Mouse (Mus musculus) neutrophil, adult 5-6 weeks (primary cell): ENCODE data around the gene Slc15a4. TPM values are rescaled to one million over a fixed set of nuclear protein-coding genes. Genes with fewer than 3 reads are reported as not detected.

Source experiments
- ATAC-seq: fragments of 151-379, 151-347 bp; 2 replicates; pipeline ENCODE4 v1.8.0; 2017; ENCODE audit warnings: mild to moderate bottlenecking, moderate TSS enrichment; ENCODE audit not compliant: insufficient number of reproducible peaks, poor library complexity, low FRiP score, severe bottlenecking; ENCODE audit errors: extremely low read depth
- total RNA-seq: library from RNA; stranded (forward); fragments of 200-1000 nt; gene quantifications from 2 replicates; pipeline ENCODE4 v1.2.3, GENCODE M21; 2017

Gene Slc15a4
- total RNA-seq, result 248 and 273 TPM in 2 replicates

DNA sequence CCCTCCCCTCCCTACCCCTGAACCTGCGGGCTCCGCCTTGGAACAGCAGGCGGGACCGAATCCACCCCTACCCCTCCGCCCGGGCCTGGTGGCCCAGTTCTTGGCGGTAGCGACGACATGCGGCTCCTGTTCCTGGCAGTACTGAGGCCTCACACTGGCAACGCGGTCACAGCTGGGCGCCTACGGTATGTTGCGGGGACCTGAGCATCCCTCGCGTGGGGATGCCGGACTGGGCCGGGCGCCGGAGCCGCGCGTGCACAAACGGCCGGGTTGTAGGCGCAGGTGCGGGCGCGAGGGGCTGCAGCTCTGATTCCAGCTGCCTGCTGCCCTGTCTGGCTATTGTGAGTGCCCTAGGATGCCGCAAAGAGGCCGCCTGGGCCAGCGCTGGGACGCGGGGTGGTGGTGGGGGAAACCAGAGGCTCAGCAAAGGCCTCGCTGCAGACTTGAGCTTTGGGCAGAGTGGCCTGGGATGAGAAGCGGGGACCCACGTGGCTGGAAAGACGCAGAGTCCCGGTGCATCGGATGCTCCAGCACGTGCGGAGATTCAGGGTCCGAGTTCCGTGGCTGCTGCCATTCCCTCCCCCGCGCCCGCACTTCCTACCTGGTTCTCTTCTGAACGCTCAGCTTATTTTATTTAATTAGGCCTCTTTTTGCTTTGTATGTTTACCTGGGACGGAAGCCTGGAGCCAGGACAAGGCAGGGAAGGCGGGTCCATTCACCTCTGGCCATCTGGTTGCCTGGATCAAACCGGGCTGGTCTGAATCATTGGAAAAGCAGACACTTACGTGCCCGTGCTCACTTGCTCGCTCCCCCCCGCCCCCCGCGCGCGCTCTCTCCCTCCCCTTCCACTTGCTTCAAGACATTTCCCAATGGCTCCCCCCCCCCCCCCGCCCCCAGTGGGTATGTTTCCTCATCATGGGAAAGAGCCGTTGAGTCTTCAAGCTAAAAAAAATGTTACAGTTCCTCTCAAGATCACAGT, at the start of gene Slc15a4, which contains the start of gene Glt1d1:
Gene Slc15a4 (minus strand): TSS at position 731 of the 979 bp plus-strand sequence.
Gene Glt1d1 (plus strand): TSS at position 96 of the 979 bp plus-strand sequence.
- ATAC-seq, result peak; percentile 49; the same call in 1 of the 2 replicates

GRCm38 (mm10) chr5:127678501-127678900, 45.8 kb upstream of the Slc15a4 start:
- ATAC-seq, result no peak

DNA sequence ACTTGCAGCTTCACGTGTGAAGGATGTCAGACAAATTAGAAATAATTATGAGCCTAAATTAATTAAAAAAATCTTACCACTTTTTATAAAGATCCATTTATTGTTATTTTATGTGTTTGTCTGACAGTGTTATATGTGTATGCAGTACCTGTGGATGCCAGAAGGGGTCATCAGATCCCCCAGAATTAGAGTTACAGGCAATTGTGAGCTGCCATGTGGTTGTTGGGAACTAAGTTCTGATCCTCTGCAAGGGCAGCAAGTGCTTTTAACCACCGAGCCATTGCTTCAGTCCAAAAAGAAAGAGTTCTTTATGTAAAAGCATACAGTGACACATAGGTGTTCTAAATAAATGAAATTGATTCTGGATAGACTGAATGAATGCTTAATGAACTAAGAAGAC, 44.9 kb upstream of the Slc15a4 start:
- ATAC-seq, result no peak

- ATAC-seq, result no peak
Measured at GRCm38 (mm10) chr5:127673913-127674312, 41.2 kb upstream of the Slc15a4 start.

- ATAC-seq, result no peak
Measured at GRCm38 (mm10) chr5:127660979-127661378, 28.3 kb upstream of the Slc15a4 start.

DNA sequence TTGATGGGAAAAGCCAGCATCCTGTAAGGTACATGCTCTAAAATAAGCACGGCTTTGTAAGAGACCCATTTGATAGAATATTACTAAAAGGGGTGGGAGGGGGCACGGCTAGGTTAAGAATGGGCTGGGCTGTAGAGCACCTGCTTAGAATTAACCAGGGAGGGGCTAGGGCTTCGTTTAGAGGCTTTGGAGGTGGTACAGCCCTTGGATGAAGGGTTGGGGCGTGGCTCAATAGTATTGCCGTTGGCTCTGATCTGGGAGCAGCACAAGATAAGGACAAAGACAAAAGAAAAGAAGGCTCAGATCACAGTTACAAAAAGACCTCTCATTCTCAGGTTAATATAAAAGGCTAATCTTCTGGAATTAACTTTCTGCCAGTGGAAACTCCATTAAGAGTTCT, 27.6 kb upstream of the Slc15a4 start:
- ATAC-seq, result no peak

DNA sequence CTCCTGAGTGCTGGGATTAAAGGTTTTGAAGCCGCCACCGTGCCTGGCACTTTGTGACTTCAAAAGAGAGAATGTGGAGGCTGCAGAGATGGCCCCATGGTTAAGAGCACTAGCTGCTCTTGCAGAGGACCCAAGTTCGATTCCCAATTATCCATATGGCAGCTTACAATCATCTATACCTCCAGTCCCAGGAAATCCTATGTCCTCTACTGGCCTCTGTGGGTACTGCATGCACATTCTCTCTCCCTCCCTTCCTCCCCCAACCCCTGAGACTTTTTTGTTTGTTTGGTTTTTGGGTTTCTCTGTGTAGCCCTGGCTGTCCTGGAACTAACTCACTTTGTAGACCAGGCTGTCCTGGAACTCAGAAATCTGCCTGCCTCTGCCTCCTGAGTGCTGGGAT, 26.6 kb upstream of the Slc15a4 start:
- no peak for ATAC-seq

DNA sequence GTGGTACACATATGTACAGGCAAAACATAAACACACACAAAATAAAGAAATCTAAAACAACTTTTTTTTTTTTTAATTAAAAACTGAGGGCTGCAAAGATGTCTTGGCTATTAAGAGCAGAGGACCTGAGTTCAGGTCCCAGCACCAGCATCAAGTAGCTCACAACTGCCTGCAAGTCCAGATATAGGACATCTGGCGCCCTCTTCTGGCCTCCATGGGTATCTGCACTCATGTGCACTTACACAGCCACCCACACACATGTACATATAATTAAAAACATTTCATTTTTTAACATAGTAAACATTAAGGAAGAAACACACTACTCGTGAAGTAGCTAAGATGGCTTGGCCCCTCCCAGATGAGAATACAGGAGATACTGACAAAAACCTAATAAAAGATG, 25.6 kb upstream of the Slc15a4 start:
- ATAC-seq, result no peak

GRCm38 (mm10) chr5:127649077-127649476, 16.4 kb upstream of the Slc15a4 start:
- peak; percentile 70; the same call in 1 of the 2 replicates for ATAC-seq

DNA sequence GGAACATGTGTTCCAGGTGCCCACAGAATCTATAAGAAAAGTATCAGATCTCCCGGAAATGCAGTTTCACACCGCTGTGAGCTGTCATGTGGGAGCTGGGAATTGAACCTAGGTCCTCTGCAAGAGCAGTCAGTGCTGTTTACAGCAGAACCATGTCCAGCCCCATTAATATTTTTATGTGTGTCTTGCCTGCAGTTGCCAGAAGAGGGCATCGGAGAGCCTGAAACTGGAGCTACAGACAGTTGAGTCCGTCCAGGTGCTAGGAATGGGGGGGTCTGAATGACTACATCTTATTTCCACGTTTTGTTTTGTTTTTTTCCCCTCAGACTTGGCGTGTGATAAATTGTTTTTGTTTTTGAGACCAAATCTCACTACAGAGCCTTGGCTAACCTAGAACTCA, 15.3 kb upstream of the Slc15a4 start:
- ATAC-seq, result no peak

DNA sequence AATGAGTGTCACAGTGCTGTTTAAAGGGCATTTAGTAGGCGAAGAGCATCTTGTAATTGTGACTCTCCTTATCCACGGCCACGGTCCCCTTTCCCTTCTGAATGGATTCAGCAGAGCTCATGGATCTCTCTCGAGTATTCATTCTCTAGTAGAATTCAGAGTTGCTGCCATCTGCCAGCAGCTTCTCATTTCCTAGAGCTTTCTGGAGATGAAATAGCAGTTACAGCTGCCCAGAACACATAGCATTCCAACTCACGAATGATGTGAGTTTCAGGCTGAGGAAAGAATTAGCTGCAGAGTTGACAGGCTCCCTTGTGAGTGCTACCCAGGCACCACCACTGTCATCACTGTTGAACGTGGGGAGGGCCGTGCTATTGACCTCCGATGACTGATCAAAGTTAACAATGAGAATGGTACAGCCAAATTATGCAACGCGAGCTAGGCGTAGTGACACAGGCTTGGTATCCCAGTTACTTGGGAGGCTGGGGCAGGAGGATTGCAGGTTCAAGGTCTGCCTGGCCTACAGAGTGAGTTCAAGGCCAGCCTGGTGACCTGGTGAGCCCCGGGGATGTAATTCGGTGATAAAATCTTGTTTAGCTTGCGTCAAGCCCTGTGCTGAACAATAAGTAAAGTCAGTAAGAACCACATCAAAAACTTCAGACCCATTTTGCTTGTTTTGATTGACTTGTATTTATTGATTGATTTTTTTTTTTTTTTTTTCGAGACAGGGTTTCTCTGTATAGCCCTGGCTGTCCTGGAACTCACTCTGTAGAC, 8.7 kb upstream of the Slc15a4 start:
- no peak for ATAC-seq

DNA sequence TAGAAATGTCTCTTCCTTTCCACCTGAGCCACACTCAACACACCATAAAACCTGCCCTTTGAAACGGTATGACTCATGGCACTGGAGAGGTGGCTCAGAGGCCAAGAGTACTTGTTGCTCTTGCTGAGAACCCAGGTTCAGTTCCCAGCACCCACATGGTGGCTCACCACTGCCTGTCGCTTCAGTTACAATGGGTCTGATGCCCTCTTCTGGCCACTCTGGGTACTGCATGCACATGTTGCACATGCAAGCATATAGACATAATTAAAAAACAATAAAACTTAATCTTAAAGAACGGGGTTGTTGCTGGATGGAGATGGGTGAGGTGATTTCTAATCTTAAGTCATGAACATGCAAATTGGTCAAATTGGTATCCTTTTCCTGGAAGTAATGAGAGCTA, 7.7 kb upstream of the Slc15a4 start:
- ATAC-seq, result no peak

DNA sequence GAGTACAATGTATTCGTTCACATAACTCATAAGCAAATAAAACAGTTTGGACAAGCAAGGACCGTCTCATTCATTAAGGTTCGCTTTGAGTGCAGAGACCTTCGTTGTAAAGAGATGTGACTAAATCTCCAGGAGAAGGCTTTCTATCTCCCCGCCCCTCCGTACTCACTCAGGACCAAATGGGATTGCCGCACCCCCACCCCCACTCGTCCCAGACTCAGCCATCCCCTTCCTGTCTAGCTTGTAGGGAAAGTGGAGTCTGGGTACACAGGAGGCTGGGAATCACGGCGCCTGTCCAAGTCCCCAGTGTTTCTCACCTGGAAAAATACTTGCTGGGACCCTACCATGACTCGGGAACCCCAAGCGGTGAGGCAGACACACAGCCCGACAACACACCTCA, 6.9 kb upstream of the Slc15a4 start:
- no peak for ATAC-seq

- no peak for ATAC-seq
Measured at GRCm38 (mm10) chr5:127639067-127639605, 6.4 kb upstream of the Slc15a4 start.

DNA sequence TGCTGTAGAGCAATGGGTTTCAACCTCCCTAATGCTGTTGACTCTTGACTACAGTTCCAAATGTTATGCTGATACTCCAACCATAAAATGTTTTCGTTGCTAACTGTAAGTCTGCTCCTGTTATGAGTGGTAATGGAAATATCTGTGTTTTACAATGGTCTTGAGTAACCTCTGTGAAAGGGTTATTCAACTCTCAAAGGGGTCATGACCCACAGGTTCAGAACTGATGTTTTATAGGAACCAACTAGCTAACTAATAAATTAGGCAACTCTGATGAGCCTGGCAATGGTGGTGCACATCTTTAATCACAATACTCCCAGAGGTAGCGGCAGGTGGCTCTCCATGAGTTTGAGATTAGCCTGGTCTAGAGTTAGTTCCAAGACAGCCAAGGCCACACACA, 5.5 kb upstream of the Slc15a4 start:
- no peak for ATAC-seq

- ATAC-seq, result no peak
Measured at GRCm38 (mm10) chr5:127637622-127638021, 4.9 kb upstream of the Slc15a4 start.

DNA sequence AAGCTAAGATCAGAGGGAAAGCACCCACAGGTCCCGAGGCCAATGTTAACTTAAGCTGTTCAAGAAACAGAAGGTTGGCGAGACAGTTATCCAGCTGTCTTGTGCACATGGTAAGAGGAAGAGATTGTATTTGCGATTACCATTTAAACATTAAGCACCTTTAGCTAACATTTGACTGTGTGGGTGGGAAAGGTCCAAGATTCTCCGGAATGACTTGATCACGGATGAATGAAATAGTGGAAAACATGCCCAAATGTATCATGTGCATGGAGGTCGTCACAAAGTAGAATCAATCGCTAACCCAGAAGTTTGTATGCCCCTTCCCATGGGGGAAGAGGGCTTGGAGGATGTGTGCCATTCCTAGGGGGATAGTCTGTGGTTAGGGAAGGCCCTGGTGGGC, 969 bp upstream of the Slc15a4 start:
- ATAC-seq, result no peak

DNA sequence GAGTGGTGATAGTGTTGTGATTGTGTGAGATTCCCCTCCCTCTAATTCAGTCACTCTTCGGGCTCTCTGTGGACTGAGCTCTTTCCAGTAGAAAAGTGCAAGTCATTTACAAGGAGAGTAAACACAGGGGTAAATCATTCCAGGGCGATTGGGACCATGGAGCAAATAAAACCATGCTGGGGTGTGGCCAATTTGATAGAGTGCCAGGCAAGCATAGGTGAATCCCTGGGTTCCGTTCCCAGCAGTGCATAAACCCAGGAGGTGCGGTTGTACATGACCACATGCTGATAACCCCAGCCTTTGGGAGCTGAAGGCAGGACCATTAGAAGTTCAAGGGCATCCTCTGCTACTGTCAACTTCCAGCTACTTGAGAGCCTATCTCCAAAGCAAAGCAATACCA, 491 bp upstream of the Slc15a4 start:
- no peak for ATAC-seq

DNA sequence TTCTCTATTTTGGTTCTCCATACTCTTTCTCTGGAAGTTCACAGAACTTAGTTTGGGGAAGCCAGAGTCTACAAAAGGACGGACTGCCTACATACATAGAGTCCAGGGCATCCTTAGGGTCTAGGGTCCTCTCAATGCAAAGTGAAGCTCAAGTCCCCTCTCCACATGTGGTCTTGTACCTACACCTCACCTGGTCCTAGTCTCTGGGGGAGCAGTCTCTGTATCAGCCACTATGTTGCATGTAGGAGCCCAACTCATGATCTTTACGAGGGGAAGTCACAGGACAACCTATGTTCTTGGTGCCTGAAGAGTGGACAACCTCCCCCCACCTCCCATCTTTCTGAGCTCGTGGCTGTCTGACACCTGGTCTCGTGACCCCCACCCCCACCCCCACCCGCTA, 1.0 kb downstream of the Slc15a4 start:
- no peak for ATAC-seq

DNA sequence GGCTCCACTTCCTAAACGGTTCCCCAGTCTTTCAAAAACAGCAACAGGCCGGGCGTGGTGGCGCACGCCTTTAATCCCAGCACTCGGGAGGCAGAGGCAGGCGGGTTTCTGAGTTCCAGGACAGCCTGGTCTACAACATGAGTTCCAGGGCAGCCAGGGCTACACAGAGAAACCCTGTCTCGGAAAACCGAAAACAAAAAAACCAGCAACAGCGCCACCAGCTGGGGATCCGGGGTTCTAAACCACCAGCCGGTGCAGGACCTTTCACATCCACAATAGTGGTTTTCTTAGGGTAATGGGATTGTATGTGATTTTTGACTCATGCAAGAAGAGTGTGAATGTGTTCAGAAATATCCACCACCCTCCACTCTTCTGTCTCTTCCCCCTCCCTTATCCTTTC, 5.5 kb downstream of the Slc15a4 start:
- ATAC-seq, result no peak
